11 mouse cellular contexts compared by ENCODE assay signal in genomic region chr2:163964606-163965560, GRCm38 (mm10). TPM values are rescaled to one million over a fixed set of nuclear protein-coding genes. Genes with fewer than 3 reads are reported as not detected.
DNase-seq lines count a peak whose midpoint lies in the region; ATAC-seq and TF ChIP-seq lines count a peak whose summit lies in the region.
"Had no signal": no experiment of that assay in that cellular context is flagged by ENCODE, and none has a peak within 500 bp of the region (broad histone marks: within the 10 kb centered on the region; RNA-seq: fewer than 3 reads in every experiment).

No protein-coding gene starts in this region.

- TF ChIP-seq CTCF in kidney, postnatal 0 days (IDR thresholded peaks at IDR 0.05; ENCODE audit: low read depth) = no peak

- DNase-seq in kidney, postnatal 0 days (ENCODE audit: low spot score) = peak; percentile 15
- no peak for DNase-seq in kidney, adult 9 months
- DNase-seq in adrenal gland, adult 2 months = peak; percentile 79
- DNase-seq in cerebellum, adult 9-11 months = peak; percentile 98
- peak; percentile 42 to 83 for DNase-seq in lung, postnatal 4 days
- no peak for DNase-seq in right cerebral cortex, adult 2 months (ENCODE audit: low spot score in 2 of 2)
- no peak for DNase-seq in thymus, postnatal 25 days
- DNase-seq in gastrocnemius, postnatal 10 days = no peak

- no peak overlapping the region for H3K4me3 ChIP-seq in kidney, postnatal 0 days (replicated peaks; ENCODE audit: low read depth, low read length)

- H3K9ac ChIP-seq in kidney, postnatal 0 days (ENCODE audit: low read depth, low read length) = no peak overlapping the region
- H3K9ac ChIP-seq: liver, embryonic 14.5 days had no signal

- no peaks in the 10 kb centered on the region for H3K9me3 ChIP-seq in kidney, postnatal 0 days (replicated peaks; ENCODE audit: low read length)

- 39% methylated on average over 19 of the region's 19 CpGs for WGBS in kidney, postnatal 0 days

- no peaks in the 10 kb centered on the region for H3K27me3 ChIP-seq in kidney, postnatal 0 days (ENCODE audit: insufficient read depth, low read length)

- H3K4me2 ChIP-seq in kidney, postnatal 0 days (ENCODE audit: low read length) = no peak overlapping the region

- ATAC-seq in kidney, postnatal 0 days (replicated peaks; ENCODE audit: low FRiP score, low read depth) = no peak

- H3K36me3 ChIP-seq in kidney, postnatal 0 days (ENCODE audit: insufficient read depth, low read length) = no peaks in the 10 kb centered on the region

- H3K27ac ChIP-seq in kidney, postnatal 0 days = no peak overlapping the region
- H3K27ac ChIP-seq: liver, embryonic 14.5 days had no signal

- no peaks in the 10 kb centered on the region; the same call in 1 of the 2 replicates for H3K4me1 ChIP-seq in kidney, postnatal 0 days (replicated peaks; ENCODE audit: insufficient read depth, low read length)

RNA-seq across cellular contexts. Expression of gene Ywhab, which starts 29.9 kb away (rescaled TPM):
- 261 and 288 TPM in 2 replicates for polyA plus RNA-seq in kidney, postnatal 0 days (2015; fragmentation: Nextera tagmentation; extraction: Ambion mirVana)
- total RNA-seq in adrenal gland, adult 2 months (2021) = 100 to 1,000 TPM; 260 to 298 TPM
- 66.5 and 75.4 TPM in 2 replicates for polyA plus RNA-seq in adrenal gland, adult 2 months (2012; rRNA removed)
- 10 to 100 TPM; 80.1 to 90.3 TPM for total RNA-seq in gastrocnemius, postnatal 10 days (2021)

RNA-seq across cellular contexts. Expression of gene Rims4, which starts 46.4 kb away (rescaled TPM):
- polyA plus RNA-seq in kidney, postnatal 0 days (2015; fragmentation: Nextera tagmentation; extraction: Ambion mirVana) = 0.33 and 0.50 TPM in 2 replicates
- 100 to 1,000 TPM in 1 of 2 experiments, 10 to 100 TPM in 1; 89.5 to 154 TPM for total RNA-seq in adrenal gland, adult 2 months (2021)
- 36.4 and 60.2 TPM in 2 replicates for polyA plus RNA-seq in adrenal gland, adult 2 months (2012; rRNA removed)
- total RNA-seq in gastrocnemius, postnatal 10 days (2021) = under 1 TPM; 0.90 to 0.96 TPM
- total RNA-seq: granulocyte monocyte progenitor cell, adult 5-6 weeks; hematopoietic stem cell, adult 5-6 weeks had no signal

Comparison
In these comparisons a context has a peak if more than half of its experiments do, and no peak if none do; other contexts are left out.
1. DNase-seq: peak in kidney, postnatal 0 days (single experiment), adrenal gland, adult 2 months (single experiment), cerebellum, adult 9-11 months (single experiment) and lung, postnatal 4 days (2 of 2); none in kidney, adult 9 months (single experiment), right cerebral cortex, adult 2 months (0 of 2), thymus, postnatal 25 days (single experiment) and gastrocnemius, postnatal 10 days (single experiment).
2. RNA of gene Rims4, which starts 46.4 kb away (total RNA-seq): 89.5 to 154 TPM in adrenal gland, adult 2 months; 0.90 to 0.96 TPM in gastrocnemius, postnatal 10 days; every median in the first group is over 10 times any median in the second.